Mouse (Mus musculus): ENCODE results near the gene Prpf31.

DNA sequence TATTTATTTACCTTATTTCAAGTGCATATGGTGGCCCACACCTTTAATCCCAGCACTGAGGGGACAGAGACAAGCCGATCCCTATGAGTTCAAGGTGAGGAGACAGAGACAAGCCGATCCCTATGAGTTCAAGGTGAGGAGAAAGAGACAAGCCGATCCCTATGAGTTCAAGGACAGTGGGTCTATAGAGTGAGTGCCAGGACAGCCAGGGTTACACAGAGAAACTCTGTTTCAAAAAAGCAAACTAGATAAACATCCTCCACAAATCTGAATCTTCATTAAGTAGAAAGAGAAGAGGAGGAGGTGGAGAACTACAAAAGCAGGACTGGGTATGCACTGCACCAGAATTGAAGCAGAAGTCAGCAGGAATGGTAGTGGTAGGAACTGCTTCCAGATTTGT is 21.1 kb upstream of the Prpf31 start:
- TF ChIP-seq CTCF (IDR thresholded peaks at IDR 0.05; ENCODE audit: low read depth, low read length), result no peak
- no peak for TF ChIP-seq TAL1 (conservative IDR thresholded peaks at IDR 0.05; ENCODE audit: low read depth, low read length)
- TF ChIP-seq GATA1 (IDR thresholded peaks at IDR 0.05; ENCODE audit: borderline replicate concordance, low read length), result no peak
- no peak for TF ChIP-seq POLR2AphosphoS5 (IDR thresholded peaks at IDR 0.05; ENCODE audit: insufficient replicate concordance, low read depth, low read length)
- no peak for TF ChIP-seq GATA2 (IDR thresholded peaks at IDR 0.05; ENCODE audit: borderline replicate concordance, low read depth, low read length)
